Mouse (Mus musculus): ENCODE data around the gene Gm4792. TPM values are rescaled to one million over a fixed set of nuclear protein-coding genes. Genes with fewer than 3 reads are reported as not detected.

Gene Gm4792
- polyA plus RNA-seq, 1 experiment, result not detected

- Histone ChIP-seq H3K9ac (ENCODE audit: low read depth, poor library complexity, severe bottlenecking) (no peak overlapping the region), H3K36me3 (ENCODE audit: control insufficient read depth, insufficient read depth, low read length, poor library complexity, severe bottlenecking) (no peaks in the 10 kb centered on the region), H3K4me1 (ENCODE audit: control insufficient read depth, insufficient read depth, low read length) (no peaks in the 10 kb centered on the region), H3K9me3 (replicated peaks; ENCODE audit: control insufficient read depth, insufficient read depth, low read length, poor library complexity, severe bottlenecking) (no peaks in the 10 kb centered on the region), H3K4me3 (ENCODE audit: low read depth, low read length) (no peak overlapping the region), H3K27ac (ENCODE audit: insufficient read depth, low read length) (no peak overlapping the region), H3K27me3 (ENCODE audit: control insufficient read depth, insufficient read depth, low read length, poor library complexity, severe bottlenecking) (no peaks in the 10 kb centered on the region)
- no peak for TF ChIP-seq EP300 (IDR thresholded peaks at IDR 0.05; ENCODE audit: insufficient read depth, low read depth, low read length)
- no peak for TF ChIP-seq POLR2A (IDR thresholded peaks at IDR 0.05; ENCODE audit: insufficient read depth, low read length)
- TF ChIP-seq CTCF (IDR thresholded peaks at IDR 0.05; ENCODE audit: low read depth, low read length), result no peak
Measured at GRCm38 (mm10) chr10:94333328-94333727, 34.8 kb upstream of the Gm4792 start.

DNA sequence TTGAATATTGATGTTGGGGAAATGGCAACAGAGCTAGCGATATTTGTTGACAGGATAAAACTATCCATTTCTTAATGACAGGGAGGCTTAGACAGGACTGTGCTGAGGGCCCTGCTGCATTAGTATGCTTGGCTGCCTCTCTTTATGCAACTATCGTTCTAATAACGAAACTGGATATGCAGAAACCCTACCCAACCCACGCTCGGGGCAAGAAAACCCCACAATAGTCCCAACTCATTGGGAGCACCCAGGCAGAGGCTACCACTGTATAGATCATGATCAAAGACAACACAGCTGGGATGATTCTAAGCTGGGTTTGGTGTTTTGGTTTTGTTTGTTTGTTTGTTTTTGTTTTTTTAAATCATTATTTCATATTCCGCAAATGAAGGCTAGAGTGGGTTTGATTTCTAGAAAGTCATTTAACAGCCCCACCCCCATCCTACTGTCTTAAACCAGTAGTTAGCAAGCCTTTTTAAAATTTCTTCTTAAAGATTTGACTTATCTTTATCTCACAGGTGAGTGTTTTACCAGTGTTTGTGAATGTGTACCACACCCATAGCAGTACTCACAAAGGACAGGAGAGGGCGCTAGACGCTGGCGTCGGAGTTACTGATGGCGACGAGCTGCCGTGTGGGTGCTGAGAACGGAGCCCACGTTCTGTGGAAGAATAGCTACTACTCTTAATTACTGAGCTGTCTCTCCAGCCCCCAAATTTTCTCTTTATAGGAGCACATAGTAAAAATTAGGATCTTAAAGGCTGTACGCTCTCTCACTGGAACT, 34.0 kb upstream of the Gm4792 start:
- H3K9me3 ChIP-seq (replicated peaks; ENCODE audit: control insufficient read depth, insufficient read depth, low read length, poor library complexity, severe bottlenecking), result no peaks in the 10 kb centered on the region
- H3K4me1 ChIP-seq (ENCODE audit: control insufficient read depth, insufficient read depth, low read length), result no peaks in the 10 kb centered on the region
- H3K4me3 ChIP-seq (ENCODE audit: low read depth, low read length), result no peak overlapping the region
- H3K36me3 ChIP-seq (ENCODE audit: control insufficient read depth, insufficient read depth, low read length, poor library complexity, severe bottlenecking), result no peaks in the 10 kb centered on the region
- H3K9ac ChIP-seq (ENCODE audit: low read depth, poor library complexity, severe bottlenecking), result no peak overlapping the region
- peak; percentile 70 for TF ChIP-seq CTCF (IDR thresholded peaks at IDR 0.05; ENCODE audit: low read depth, low read length)
- TF ChIP-seq EP300 (IDR thresholded peaks at IDR 0.05; ENCODE audit: insufficient read depth, low read depth, low read length), result no peak
- no peaks in the 10 kb centered on the region for H3K27me3 ChIP-seq (ENCODE audit: control insufficient read depth, insufficient read depth, low read length, poor library complexity, severe bottlenecking)
- no peak overlapping the region for H3K27ac ChIP-seq (ENCODE audit: insufficient read depth, low read length)

DNA sequence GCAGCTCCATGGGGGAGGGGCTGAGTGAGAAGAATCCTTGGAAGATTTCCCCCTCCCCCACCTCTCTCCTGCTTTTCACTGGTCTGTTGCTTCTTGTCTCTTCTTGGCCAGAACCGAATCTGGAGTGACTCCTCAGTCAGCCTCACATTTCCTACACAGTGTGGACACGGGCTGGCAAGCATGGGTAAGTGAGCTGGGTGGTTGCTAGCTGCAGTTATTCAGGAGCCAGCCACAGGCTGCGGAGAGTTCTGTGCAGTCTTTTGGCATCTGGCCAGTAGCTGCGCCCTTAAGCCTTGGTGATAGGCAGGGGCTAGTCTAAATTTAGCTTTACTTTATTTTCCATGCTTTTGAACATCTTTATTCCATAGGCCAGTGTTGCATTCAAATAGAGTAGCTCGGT, 31.5 kb upstream of the Gm4792 start:
- Histone ChIP-seq H3K9me3 (replicated peaks; ENCODE audit: control insufficient read depth, insufficient read depth, low read length, poor library complexity, severe bottlenecking) (no peaks in the 10 kb centered on the region), H3K27ac (ENCODE audit: insufficient read depth, low read length) (no peak overlapping the region), H3K4me1 (ENCODE audit: control insufficient read depth, insufficient read depth, low read length) (no peaks in the 10 kb centered on the region), H3K9ac (ENCODE audit: low read depth, poor library complexity, severe bottlenecking) (no peak overlapping the region), H3K27me3 (ENCODE audit: control insufficient read depth, insufficient read depth, low read length, poor library complexity, severe bottlenecking) (no peaks in the 10 kb centered on the region), H3K36me3 (ENCODE audit: control insufficient read depth, insufficient read depth, low read length, poor library complexity, severe bottlenecking) (no peaks in the 10 kb centered on the region), H3K4me3 (ENCODE audit: low read depth, low read length) (no peak overlapping the region)
- no peak for TF ChIP-seq POLR2A (IDR thresholded peaks at IDR 0.05; ENCODE audit: insufficient read depth, low read length)

DNA sequence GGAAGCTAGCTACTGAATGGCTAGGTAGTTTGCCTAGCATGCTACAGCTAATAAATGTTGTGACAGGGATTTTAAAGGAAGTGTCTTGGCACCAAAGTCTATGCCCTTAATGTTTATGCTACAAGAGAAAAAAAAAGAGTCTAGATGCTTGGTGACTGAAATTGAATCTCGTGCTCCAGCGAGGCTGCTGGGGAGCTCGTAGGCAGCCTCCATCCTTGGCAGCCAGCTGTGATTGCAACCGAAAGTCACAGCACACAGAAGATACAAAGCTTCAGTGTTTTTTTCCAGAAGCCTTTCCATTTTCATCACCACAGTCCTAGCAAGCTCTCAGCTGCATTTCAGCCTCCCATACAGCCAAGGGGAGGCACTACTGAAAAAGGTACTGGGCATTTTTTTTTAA, 20.1 kb upstream of the Gm4792 start:
- Histone ChIP-seq H3K36me3 (ENCODE audit: control insufficient read depth, insufficient read depth, low read length, poor library complexity, severe bottlenecking) (no peaks in the 10 kb centered on the region), H3K9me3 (replicated peaks; ENCODE audit: control insufficient read depth, insufficient read depth, low read length, poor library complexity, severe bottlenecking) (no peaks in the 10 kb centered on the region), H3K4me3 (ENCODE audit: low read depth, low read length) (no peak overlapping the region), H3K27me3 (ENCODE audit: control insufficient read depth, insufficient read depth, low read length, poor library complexity, severe bottlenecking) (no peaks in the 10 kb centered on the region), H3K9ac (ENCODE audit: low read depth, poor library complexity, severe bottlenecking) (no peak overlapping the region), H3K4me1 (ENCODE audit: control insufficient read depth, insufficient read depth, low read length) (no peaks in the 10 kb centered on the region), H3K27ac (ENCODE audit: insufficient read depth, low read length) (no peak overlapping the region)
- TF ChIP-seq POLR2A (IDR thresholded peaks at IDR 0.05; ENCODE audit: insufficient read depth, low read length) (no peak), CTCF (IDR thresholded peaks at IDR 0.05; ENCODE audit: low read depth, low read length) (no peak), EP300 (IDR thresholded peaks at IDR 0.05; ENCODE audit: insufficient read depth, low read depth, low read length) (no peak)

DNA sequence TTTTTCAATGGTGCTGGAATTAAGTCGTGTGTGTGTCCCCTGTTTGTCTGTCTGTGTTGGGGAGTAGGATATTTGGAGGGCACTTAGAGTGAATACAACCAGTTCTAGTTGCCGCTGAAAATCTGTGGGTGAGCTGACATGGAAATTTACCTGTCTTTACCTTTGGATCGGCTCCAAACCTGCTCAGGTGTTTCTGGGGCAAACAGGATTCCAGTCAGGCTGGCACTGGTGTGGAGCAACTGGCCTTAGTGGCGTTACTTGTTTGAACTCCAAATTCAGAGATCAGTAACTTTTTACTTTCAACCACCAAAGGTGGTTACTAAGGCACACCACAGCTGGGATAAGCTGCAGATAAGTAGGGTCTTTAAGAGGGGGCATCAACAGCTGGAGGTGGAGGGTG, 14.6 kb upstream of the Gm4792 start:
- H3K27ac ChIP-seq (ENCODE audit: insufficient read depth, low read length), result no peak overlapping the region
- H3K9me3 ChIP-seq (replicated peaks; ENCODE audit: control insufficient read depth, insufficient read depth, low read length, poor library complexity, severe bottlenecking), result no peaks in the 10 kb centered on the region
- no peak overlapping the region for H3K4me3 ChIP-seq (ENCODE audit: low read depth, low read length)
- no peaks in the 10 kb centered on the region for H3K4me1 ChIP-seq (ENCODE audit: control insufficient read depth, insufficient read depth, low read length)
- H3K9ac ChIP-seq (ENCODE audit: low read depth, poor library complexity, severe bottlenecking), result no peak overlapping the region
- TF ChIP-seq POLR2A (IDR thresholded peaks at IDR 0.05; ENCODE audit: insufficient read depth, low read length) (no peak), EP300 (IDR thresholded peaks at IDR 0.05; ENCODE audit: insufficient read depth, low read depth, low read length) (no peak), CTCF (IDR thresholded peaks at IDR 0.05; ENCODE audit: low read depth, low read length) (no peak)
- H3K36me3 ChIP-seq (ENCODE audit: control insufficient read depth, insufficient read depth, low read length, poor library complexity, severe bottlenecking), result no peaks in the 10 kb centered on the region
- H3K27me3 ChIP-seq (ENCODE audit: control insufficient read depth, insufficient read depth, low read length, poor library complexity, severe bottlenecking), result no peaks in the 10 kb centered on the region; the same call in 1 of the 2 replicates

DNA sequence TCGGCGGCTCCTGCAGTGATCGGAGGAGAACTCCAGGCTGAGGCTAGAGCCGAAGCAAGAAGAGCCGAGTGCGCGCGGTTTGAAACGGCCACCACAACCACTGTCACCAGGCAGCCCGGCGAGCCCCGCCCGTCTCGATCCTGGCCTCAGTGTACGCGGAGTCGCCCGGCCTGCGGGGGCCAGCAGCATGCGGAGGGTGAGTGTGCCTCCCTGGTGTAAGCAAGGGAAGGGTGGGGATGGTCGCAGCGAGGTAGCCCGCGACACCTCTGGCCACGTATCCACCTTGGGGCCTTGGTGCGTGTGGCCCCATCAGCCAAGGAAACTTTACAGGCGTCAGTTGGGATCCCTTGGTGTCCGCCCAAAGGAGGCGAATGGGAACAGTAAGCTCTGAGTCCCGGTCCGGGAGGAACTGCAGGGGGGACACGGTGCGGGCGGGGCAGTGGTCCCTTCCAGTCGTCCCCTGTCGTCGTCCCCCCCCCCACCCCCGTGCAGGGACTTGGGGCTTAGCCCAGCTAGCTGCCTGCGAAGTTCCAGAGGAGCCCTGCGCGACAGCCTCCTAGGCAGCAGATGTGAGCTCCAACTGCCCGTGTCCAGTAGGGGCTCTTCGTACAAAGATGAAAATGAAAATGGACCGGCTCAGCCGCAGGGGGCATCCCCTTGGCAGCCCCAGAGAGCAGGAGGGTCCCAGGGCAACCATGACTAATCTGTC, 13.7 kb upstream of the Gm4792 start:
- H3K27ac ChIP-seq (ENCODE audit: insufficient read depth, low read length), result no peak overlapping the region
- no peaks in the 10 kb centered on the region; the same call in 1 of the 2 replicates for H3K27me3 ChIP-seq (ENCODE audit: control insufficient read depth, insufficient read depth, low read length, poor library complexity, severe bottlenecking)
- no peaks in the 10 kb centered on the region for H3K36me3 ChIP-seq (ENCODE audit: control insufficient read depth, insufficient read depth, low read length, poor library complexity, severe bottlenecking)
- peak overlapping the region; percentile 59 for H3K4me3 ChIP-seq (ENCODE audit: low read depth, low read length)
- peak overlapping the region; percentile 22 for H3K9ac ChIP-seq (ENCODE audit: low read depth, poor library complexity, severe bottlenecking)
- no peaks in the 10 kb centered on the region for H3K4me1 ChIP-seq (ENCODE audit: control insufficient read depth, insufficient read depth, low read length)
- no peaks in the 10 kb centered on the region for H3K9me3 ChIP-seq (replicated peaks; ENCODE audit: control insufficient read depth, insufficient read depth, low read length, poor library complexity, severe bottlenecking)
- TF ChIP-seq CTCF (IDR thresholded peaks at IDR 0.05; ENCODE audit: low read depth, low read length) (no peak), EP300 (IDR thresholded peaks at IDR 0.05; ENCODE audit: insufficient read depth, low read depth, low read length) (no peak), POLR2A (IDR thresholded peaks at IDR 0.05; ENCODE audit: insufficient read depth, low read length) (no peak)

Data from ES-Bruce4 (cell line).